Mouse (Mus musculus) CD4-positive naive resting alpha-beta T cell, adult 57 days (primary cell): Measurements from ENCODE around the gene Krt34. TPM values are rescaled to one million over a fixed set of nuclear protein-coding genes. Genes with fewer than 3 reads are reported as not detected.

ENCODE experiments used
- total RNA-seq: library from RNA; stranded (reverse); gene quantifications from one replicate; pipeline ENCODE4 v1.2.4, GENCODE M21; 2023

Krt34 gene
- not detected for total RNA-seq

DNA sequence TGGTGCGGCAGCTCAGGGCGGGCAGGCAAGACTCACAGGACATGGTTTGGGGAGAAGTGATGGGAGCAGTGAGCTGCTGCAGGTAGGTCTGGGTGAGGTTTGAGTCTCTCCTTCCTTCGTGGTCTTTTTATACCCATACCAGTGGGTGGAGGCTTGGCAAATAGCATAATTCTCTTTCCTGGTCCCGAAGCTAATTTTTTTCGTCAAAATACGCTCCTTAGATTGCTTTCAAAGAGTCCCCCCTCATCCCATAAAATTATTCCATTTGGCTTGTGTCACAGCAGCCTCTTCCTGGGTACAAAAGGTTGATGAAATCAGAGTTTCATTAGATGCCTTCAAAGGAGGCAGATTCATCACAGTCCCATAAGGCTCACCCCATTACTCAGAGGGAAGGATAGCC, at the start of gene Krt34:
Krt34 (minus strand) TSS at position 101 of the 400 bp plus-strand sequence.

DNA sequence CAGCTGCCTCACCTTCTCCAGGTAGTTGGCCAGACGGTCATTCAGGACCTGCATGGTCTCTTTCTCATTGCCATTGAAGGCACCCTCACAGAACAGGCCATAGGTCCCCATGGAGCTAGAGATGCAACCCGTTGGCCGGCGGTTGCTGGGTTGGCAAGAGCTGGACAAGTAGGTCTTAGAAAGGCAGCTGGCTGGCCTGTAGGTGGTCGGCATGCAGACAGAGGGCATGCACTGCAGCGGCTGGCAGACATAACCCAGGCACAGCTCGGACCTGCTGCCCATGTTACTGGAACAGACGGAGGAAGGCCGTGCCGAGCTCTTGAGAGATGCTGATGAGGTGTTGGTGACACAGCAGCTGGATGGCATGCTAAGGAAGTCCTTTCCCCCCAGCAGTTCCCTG, 46.5 kb upstream of the Krt34 start, which contains the start of gene Krt32:
Krt32 (minus strand) TSS at position 366 of the 400 bp plus-strand sequence.

DNA sequence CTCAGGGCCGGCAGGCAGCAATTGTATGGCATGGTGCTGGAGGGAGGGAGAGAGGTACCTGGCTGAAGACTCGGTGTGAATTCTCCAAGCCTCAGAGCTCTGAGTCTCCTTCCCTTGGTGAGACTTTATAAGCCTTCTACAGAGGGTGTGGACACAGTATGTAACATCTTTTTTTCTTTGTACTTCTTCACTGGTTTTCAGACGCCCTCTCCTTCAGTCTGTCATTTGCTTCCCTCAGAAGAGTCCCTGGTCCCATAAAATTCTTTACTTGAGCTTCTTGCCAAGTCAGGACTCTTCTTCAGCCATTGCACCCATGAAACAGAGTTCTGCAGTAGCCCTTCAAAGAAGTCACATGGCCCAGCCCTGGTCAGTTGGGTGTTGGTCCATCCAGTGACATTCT, 9.1 kb upstream of the Krt34 start, which contains the start of gene Krt31:
Krt31 (minus strand) TSS at position 101 of the 400 bp plus-strand sequence.

DNA sequence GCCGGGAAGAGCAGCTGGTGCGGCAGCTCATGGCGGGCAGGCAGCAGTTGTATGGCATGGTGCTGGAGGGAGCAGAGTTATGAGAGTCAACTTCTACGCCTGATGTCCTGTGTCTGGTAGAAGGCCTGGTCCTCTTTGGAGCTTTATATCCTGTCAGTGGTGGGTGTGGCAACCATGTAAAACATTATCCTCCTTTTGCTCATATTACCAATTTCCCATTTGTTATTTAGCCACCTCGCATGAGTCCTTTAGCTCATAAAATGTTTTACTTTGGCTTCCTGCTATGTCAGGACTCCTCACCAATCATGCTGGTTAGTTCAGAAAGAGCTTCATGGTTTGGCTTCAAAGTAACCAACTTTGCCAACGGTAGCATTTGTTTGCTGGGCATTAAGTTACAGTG, 11.6 kb downstream of the Krt34 start, which contains the start of gene Krt33b:
Krt33b (minus strand) TSS at position 101 of the 400 bp plus-strand sequence.

DNA sequence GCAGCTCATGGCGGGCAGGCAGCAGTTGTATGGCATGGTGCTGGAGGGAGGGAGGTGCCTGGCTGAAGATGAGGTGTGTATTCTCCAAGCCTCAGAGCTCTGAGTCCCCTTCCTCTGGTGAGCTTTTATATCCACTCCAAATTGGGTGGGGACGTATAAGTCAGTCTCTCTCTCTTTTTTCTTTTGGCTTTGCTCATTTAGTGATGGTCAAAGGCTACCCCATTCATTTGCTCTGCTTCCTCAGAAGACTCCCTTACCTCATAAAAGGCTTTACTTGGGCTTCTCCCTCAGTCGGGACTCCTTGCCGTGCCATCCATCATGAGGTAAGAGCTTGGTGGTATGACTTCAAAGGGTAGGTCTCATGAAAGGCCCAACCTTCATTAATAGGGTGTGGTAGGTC, 25.2 kb downstream of the Krt34 start, which contains the start of gene Krt33a:
Krt33a (minus strand) TSS at position 101 of the 400 bp plus-strand sequence.

DNA sequence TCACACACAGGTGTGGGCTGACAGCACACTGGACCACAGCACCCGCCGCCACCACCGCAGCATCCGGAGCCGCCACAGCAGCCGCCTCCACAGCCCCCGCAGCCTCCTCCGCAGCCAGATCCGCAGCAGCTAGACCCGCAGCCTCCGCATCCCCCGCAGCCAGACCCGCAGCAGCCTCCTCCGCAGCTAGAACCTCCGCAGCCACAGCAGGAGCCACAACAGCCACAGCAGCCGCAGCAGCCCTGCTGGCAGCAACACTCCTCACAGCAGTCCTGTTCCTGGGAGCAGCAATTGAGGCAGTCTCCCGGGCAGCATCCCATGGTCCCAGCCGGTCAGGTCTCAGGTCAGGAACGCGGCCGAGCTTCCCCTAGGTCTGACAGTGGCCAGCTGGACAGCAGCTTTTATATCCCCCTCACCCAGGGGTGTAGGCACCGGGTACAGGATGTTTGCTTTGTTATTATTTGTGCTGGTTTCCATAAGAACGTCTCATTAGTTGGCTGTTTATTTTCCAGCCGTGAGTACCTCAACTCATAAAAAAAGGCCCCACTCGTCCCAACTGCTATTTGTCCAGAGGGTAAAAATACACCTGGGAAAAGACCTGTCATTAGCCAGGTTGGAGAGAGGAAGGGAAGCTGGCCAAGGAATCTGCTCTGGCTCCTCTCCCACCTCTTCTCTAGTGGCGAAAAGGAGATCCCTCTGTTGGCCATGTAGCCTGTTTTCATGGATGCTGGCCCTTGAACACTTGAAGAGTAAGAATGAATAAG, 47.6 kb downstream of the Krt34 start, which contains the start of gene Krtap17-1:
Krtap17-1 (minus strand) TSS at position 375 of the 764 bp plus-strand sequence.

Other genes starting within 250 kb of the Krt34 start
- not detected for gene Gm11596, start 248.1 kb downstream of the Krt34 start, total RNA-seq
- not detected for gene Gm11569, start 242.6 kb downstream of the Krt34 start, total RNA-seq
- gene Gm11554, start 237.1 kb downstream of the Krt34 start, total RNA-seq, result not detected
- not detected for gene Krtap4-13, start 231.7 kb downstream of the Krt34 start, total RNA-seq
- not detected for gene Gm11564, start 225.9 kb downstream of the Krt34 start, total RNA-seq
- gene 2300003K06Rik, start 203.5 kb downstream of the Krt34 start, total RNA-seq, result not detected
- not detected for gene Krtap4-16, start 189.9 kb downstream of the Krt34 start, total RNA-seq
- gene Gm11568, start 183.6 kb downstream of the Krt34 start, total RNA-seq, result not detected
- gene Gm11559, start 177.1 kb downstream of the Krt34 start, total RNA-seq, result not detected
- not detected for gene Krtap9-1, start 168.2 kb downstream of the Krt34 start, total RNA-seq
- not detected for gene Gm11567, start 162.4 kb downstream of the Krt34 start, total RNA-seq
- not detected for gene Krtap31-1, start 133.6 kb downstream of the Krt34 start, total RNA-seq
- not detected for gene Gm11565, start 126.8 kb downstream of the Krt34 start, total RNA-seq
- not detected for gene Krtap31-2, start 105.3 kb downstream of the Krt34 start, total RNA-seq
- gene Krtap9-5, start 93.1 kb downstream of the Krt34 start, total RNA-seq, result not detected
- not detected for gene Krtap29-1, start 62.5 kb downstream of the Krt34 start, total RNA-seq
- gene Krtap16-1, start 55.0 kb downstream of the Krt34 start, total RNA-seq, result not detected
- gene Krtap17-1, start 47.6 kb downstream of the Krt34 start, total RNA-seq, result not detected
- gene Krt33a, start 25.3 kb downstream of the Krt34 start, total RNA-seq, result not detected
- not detected for gene Krt33b, start 11.7 kb downstream of the Krt34 start, total RNA-seq
- not detected for gene Krt31, start 9.0 kb upstream of the Krt34 start, total RNA-seq
- not detected for gene Krt32, start 46.7 kb upstream of the Krt34 start, total RNA-seq
- gene Krt35, start 54.7 kb upstream of the Krt34 start, total RNA-seq, result not detected
- gene Krt36, start 64.1 kb upstream of the Krt34 start, total RNA-seq, result not detected
- gene Krt13, start 80.0 kb upstream of the Krt34 start, total RNA-seq, result not detected
- gene Krt15, start 94.4 kb upstream of the Krt34 start, total RNA-seq, result not detected
- gene Krt19, start 107.1 kb upstream of the Krt34 start, total RNA-seq, result 4.8 TPM
- not detected for gene Krt9, start 151.7 kb upstream of the Krt34 start, total RNA-seq
- gene Krt14, start 166.0 kb upstream of the Krt34 start, total RNA-seq, result not detected
- gene Krt16, start 207.3 kb upstream of the Krt34 start, total RNA-seq, result not detected
- not detected for gene Krt17, start 219.5 kb upstream of the Krt34 start, total RNA-seq
- not detected for gene Krt42, start 228.3 kb upstream of the Krt34 start, total RNA-seq